Mouse (Mus musculus): ENCODE data around the gene Col18a1. TPM values are rescaled to one million over a fixed set of nuclear protein-coding genes. Genes with fewer than 3 reads are reported as not detected.
A peak's percentile ranks its signal among the peaks of the same experiment; 100 is the strongest.

The Col18a1 gene
- polyA plus RNA-seq, 1 experiment from 2014 or later, result 48.6 TPM

DNA sequence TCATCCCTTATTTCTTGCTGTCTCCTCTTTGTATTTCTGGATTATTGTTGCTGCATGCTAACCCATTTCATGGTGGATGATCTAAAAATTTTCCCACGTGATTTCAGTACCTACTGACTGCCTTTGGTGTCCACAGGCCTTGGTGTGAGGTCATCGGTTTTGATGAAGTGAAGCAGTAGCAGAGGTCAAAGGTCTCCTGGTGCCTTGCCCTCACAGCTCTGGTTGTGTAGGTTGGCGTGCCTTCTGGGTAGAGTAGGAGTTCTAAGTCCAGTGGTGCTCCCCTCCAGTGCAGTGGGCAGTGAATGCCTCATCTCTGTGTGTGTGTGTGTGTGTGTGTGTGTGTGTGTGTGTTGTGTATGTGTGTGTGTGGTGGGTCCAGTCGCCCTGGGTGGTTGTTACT lies 118.2 kb downstream of the Col18a1 start:
- no peak overlapping the region for H3K27ac ChIP-seq (ENCODE audit: low read length)
- peaks cover 25% of the 10 kb centered on the region for H3K36me3 ChIP-seq (ENCODE audit: control insufficient read depth, insufficient read depth, low read length)
- WGBS, result 77% methylated on average over 4 of the region's 4 CpGs
- no peak overlapping the region for H3K9ac ChIP-seq (ENCODE audit: low read depth, low read length)
- no peaks in the 10 kb centered on the region for H3K9me3 ChIP-seq (ENCODE audit: control insufficient read depth, low read length)
- no peaks in the 10 kb centered on the region for H3K27me3 ChIP-seq (replicated peaks; ENCODE audit: control insufficient read depth, insufficient read depth, low read length)
- no peak for ATAC-seq
- no peak overlapping the region for H3K4me3 ChIP-seq (ENCODE audit: low read length)
- no peak overlapping the region for H3K4me2 ChIP-seq (ENCODE audit: low read depth, low read length)
- H3K4me1 ChIP-seq (ENCODE audit: control insufficient read depth, insufficient read depth, low read length), result no peaks in the 10 kb centered on the region

DNA sequence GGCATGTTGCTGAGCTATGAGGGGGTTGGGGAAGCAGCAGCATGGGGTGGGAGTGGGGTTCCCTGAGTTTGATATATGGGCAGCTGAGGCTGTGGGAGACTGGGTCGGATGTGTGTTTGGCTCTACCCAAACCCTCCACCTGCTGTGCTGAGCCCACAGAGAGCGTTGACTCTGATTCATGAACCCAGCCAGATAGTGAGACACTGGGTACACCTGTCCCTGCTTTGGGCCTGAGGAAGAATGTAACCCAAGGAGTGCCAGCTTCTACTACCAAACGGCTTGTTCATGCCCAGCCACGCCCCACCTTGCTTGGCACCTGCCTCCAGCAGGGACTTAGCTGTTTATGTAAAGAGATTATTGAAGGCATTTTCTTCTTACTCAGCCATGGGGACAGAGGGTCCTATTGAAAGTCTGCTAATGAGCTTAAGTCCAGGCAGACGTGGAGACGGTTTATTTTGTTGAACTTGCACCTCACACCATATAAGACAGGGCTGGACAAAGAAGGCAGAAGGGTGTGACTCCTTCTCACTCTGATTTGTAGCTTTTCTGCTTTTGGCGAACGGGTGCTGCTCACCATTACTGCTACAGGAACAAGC lies 127.7 kb downstream of the Col18a1 start:
- Histone ChIP-seq H3K9ac (ENCODE audit: low read depth, low read length) (no peak overlapping the region), H3K4me3 (ENCODE audit: low read length) (no peak overlapping the region), H3K27ac (ENCODE audit: low read length) (no peak overlapping the region), H3K9me3 (ENCODE audit: control insufficient read depth, low read length) (no peaks in the 10 kb centered on the region), H3K27me3 (replicated peaks; ENCODE audit: control insufficient read depth, insufficient read depth, low read length) (no peaks in the 10 kb centered on the region), H3K4me1 (ENCODE audit: control insufficient read depth, insufficient read depth, low read length) (peaks cover 15% of the 10 kb centered on the region), H3K4me2 (ENCODE audit: low read depth, low read length) (no peak overlapping the region), H3K36me3 (ENCODE audit: control insufficient read depth, insufficient read depth, low read length) (peaks cover 24% of the 10 kb centered on the region)
- 88% methylated on average over 8 of the region's 8 CpGs for WGBS
- no peak for ATAC-seq

DNA sequence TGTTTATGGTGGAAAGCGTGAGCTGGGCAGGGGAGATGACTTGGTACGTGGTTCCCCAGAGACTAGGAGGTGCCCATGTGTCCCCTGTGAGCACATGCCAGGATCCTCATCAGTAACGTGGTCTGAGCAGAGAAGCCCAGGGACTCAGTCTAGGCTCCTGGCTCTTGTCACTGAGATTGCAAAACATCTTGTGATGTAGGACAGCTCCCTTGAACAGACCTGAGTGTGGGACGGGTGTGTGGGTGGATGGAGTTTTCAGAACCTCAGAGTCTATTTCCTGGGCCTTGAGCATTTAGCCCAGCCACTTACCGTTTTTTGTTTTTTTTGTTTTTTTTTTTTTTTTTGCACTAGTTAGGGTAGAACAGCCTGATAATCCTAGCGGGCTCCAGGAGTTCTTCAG lies 130.9 kb downstream of the Col18a1 start:
- H3K9ac ChIP-seq (ENCODE audit: low read depth, low read length), result peak overlapping the region; percentile 82

DNA sequence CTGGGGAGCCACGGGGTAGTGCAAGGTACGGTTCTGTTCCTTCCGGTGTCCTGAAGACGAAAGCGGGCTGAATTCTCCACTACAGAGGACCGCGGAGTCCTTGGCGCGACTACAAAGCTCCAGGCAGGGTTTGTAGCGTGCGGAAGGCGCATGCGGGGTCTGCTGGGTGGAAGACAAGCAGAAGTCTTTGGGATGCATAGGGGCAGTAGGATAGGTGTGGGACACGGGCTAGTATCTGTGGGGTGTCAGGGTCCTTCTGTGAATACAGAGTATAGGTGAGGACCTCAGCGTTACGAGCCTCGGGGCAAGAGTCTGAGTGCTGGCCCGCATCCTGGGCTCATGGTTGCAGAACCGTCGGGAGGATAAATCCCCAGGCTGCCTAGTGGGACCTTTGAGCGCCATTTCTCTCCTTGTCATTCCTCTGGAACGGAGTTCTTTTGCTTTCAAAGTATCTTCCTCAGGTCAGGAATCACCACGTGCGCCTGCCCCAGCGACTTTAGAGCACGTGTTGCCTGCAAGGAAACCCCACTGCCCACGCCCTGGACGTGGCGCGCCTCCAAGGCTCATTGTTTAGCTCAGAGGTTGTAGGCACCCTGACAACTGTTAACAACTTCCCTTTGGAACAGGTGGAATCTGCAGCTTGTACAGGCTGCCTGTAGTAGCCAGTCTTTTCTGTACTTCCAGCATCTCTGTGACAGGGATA lies 132.9 kb downstream of the Col18a1 start:
- Histone ChIP-seq H3K9ac (ENCODE audit: low read depth, low read length) (peak overlapping the region; percentile 82), H3K27me3 (replicated peaks; ENCODE audit: control insufficient read depth, insufficient read depth, low read length) (no peaks in the 10 kb centered on the region), H3K4me1 (ENCODE audit: control insufficient read depth, insufficient read depth, low read length) (peaks cover 16% of the 10 kb centered on the region), H3K9me3 (ENCODE audit: control insufficient read depth, low read length) (no peaks in the 10 kb centered on the region), H3K36me3 (ENCODE audit: control insufficient read depth, insufficient read depth, low read length) (peaks cover 3% of the 10 kb centered on the region; the same call in 1 of the 2 replicates), H3K4me2 (ENCODE audit: low read depth, low read length) (peak overlapping the region; percentile 89), H3K27ac (ENCODE audit: low read length) (peak overlapping the region; percentile 52), H3K4me3 (ENCODE audit: low read length) (peak overlapping the region; percentile 72)
- under 1% methylated on average over 30 of the region's 30 CpGs for WGBS
- ATAC-seq, result peak; percentile 56

More for the DNA sequence above, 130.9 kb downstream of the Col18a1 start:
- Histone ChIP-seq H3K4me1 (ENCODE audit: control insufficient read depth, insufficient read depth, low read length) (peaks cover 16% of the 10 kb centered on the region), H3K36me3 (ENCODE audit: control insufficient read depth, insufficient read depth, low read length) (peaks cover 10% of the 10 kb centered on the region; the same call in 1 of the 2 replicates), H3K27ac (ENCODE audit: low read length) (no peak overlapping the region), H3K4me3 (ENCODE audit: low read length) (0 out of 2 replicates have a peak overlapping the region, but pooled peaks have one; percentile 72), H3K9me3 (ENCODE audit: control insufficient read depth, low read length) (no peaks in the 10 kb centered on the region), H3K27me3 (replicated peaks; ENCODE audit: control insufficient read depth, insufficient read depth, low read length) (no peaks in the 10 kb centered on the region), H3K4me2 (ENCODE audit: low read depth, low read length) (peak overlapping the region; percentile 89; the same call in 1 of the 2 replicates)
- 71% methylated on average over 6 of the region's 6 CpGs for WGBS
- no peak for ATAC-seq

DNA sequence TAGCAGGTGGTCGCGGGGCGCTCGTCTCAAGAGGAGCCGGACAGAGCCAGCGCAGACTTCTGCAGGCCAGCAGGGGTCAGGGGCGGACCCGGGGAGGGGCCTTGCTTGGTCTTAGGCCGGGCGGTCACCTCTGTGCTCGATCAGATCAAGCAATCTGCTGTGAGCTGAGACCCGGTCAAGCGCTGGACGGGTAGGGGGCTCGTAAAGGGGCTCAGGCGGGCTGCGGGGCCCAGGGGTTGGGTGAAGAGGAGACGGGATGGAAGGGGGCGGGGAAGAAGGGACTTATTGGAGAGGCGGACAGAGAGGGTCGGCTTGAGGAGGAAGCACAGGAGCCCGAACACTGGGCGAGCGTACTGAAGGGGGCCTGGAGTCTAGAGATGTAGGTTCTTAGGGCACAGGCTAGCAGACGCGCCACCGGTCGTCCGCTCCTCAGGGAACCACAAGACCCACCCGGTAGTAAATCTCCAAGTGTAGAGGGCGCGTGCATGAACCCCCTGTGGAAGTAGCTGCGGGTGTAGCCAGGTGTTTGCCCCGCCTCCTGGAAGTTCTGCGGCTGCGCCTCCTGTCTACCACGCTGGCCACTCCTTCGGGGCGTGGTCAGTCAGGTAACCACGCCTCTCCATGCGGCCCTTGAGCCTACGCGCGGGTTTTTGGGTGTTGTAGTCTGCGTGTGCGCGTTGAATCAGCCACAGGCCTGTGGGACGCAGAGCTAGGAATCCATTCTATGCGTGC lies 133.6 kb downstream of the Col18a1 start:
- peak; percentile 88 for ATAC-seq
- WGBS, result under 1% methylated on average over 49 of the region's 49 CpGs
- peak overlapping the region; percentile 63 for H3K27ac ChIP-seq (ENCODE audit: low read length)
- no peaks in the 10 kb centered on the region for H3K36me3 ChIP-seq (ENCODE audit: control insufficient read depth, insufficient read depth, low read length)
- H3K4me1 ChIP-seq (ENCODE audit: control insufficient read depth, insufficient read depth, low read length), result peaks cover 16% of the 10 kb centered on the region
- peak overlapping the region; percentile 72 for H3K4me3 ChIP-seq (ENCODE audit: low read length)
- H3K4me2 ChIP-seq (ENCODE audit: low read depth, low read length), result peak overlapping the region; percentile 89
- H3K9ac ChIP-seq (ENCODE audit: low read depth, low read length), result peak overlapping the region; percentile 82
- no peaks in the 10 kb centered on the region for H3K9me3 ChIP-seq (ENCODE audit: control insufficient read depth, low read length)
- no peaks in the 10 kb centered on the region for H3K27me3 ChIP-seq (replicated peaks; ENCODE audit: control insufficient read depth, insufficient read depth, low read length)

DNA sequence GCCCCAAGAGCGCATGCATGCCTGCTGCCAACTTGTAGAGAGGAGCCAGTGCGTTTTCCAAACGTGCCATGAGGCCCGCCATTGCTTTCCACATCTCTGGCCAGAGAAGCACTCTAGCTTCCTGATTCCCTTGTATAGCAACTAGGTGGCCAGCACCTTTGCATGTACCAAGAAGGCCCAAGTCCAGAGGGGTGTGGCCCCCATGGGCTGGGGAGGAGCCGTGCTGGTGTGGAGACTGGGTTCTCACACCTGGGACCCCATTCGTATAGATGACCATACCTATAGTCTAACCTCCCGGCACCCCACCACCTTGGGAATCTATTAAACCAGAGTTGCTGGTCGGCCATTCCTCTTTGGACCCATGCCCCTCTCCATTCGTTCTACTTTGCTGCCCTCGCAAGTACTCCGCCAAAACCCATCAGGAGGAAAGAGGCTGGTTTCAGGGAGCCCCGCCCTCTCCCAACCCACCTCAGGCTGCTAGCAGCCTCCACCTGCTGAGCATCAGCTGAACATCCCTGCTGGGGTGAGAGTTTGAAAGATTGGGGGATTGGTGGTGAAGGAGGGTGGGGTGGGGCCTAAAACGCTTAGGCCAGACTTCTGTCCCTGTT lies 134.5 kb downstream of the Col18a1 start, which contains the start of gene Slc19a1:
TSS of gene Slc19a1 (plus strand) at position 474 of the 608 bp plus-strand sequence.
- no peaks in the 10 kb centered on the region for H3K27me3 ChIP-seq (replicated peaks; ENCODE audit: control insufficient read depth, insufficient read depth, low read length)
- peak within 1 kb of the TSS; percentile 72 for H3K4me3 ChIP-seq (ENCODE audit: low read length)
- ATAC-seq, result no peak
- WGBS, result 46% methylated on average over 13 of the region's 13 CpGs
- peaks cover 16% of the 10 kb centered on the region for H3K4me1 ChIP-seq (ENCODE audit: control insufficient read depth, insufficient read depth, low read length)
- peak within 1 kb of the TSS; percentile 63 for H3K27ac ChIP-seq (ENCODE audit: low read length)
- no peaks in the 10 kb centered on the region for H3K9me3 ChIP-seq (ENCODE audit: control insufficient read depth, low read length)
- no peaks in the 10 kb centered on the region for H3K36me3 ChIP-seq (ENCODE audit: control insufficient read depth, insufficient read depth, low read length)
- peak within 1 kb of the TSS; percentile 89 for H3K4me2 ChIP-seq (ENCODE audit: low read depth, low read length)
- peak within 1 kb of the TSS; percentile 82 for H3K9ac ChIP-seq (ENCODE audit: low read depth, low read length)

DNA sequence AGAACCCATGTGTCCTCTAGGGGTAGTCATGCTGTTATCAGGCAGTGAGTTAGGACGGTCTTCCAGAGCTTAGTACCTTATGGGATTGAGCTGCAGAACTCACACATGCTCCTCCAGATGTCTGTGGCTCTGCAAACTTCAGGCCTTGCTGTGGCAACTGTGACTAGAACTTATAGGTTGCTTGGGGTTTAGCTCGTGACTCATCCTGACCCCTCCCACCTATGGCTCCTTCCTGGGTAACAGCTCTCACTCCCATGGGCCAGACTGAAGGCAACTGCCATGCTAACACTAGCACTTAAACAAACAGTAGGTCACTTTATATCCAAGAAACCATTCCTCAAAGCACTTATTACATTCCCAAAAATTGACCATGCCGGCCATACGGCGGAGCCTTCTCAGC lies 135.7 kb downstream of the Col18a1 start:
- Histone ChIP-seq H3K9me3 (ENCODE audit: control insufficient read depth, low read length) (no peaks in the 10 kb centered on the region), H3K9ac (ENCODE audit: low read depth, low read length) (no peak overlapping the region), H3K4me2 (ENCODE audit: low read depth, low read length) (no peak overlapping the region), H3K27ac (ENCODE audit: low read length) (no peak overlapping the region), H3K36me3 (ENCODE audit: control insufficient read depth, insufficient read depth, low read length) (no peaks in the 10 kb centered on the region), H3K27me3 (replicated peaks; ENCODE audit: control insufficient read depth, insufficient read depth, low read length) (no peaks in the 10 kb centered on the region), H3K4me3 (ENCODE audit: low read length) (no peak overlapping the region), H3K4me1 (ENCODE audit: control insufficient read depth, insufficient read depth, low read length) (peaks cover 16% of the 10 kb centered on the region)
- ATAC-seq, result no peak
- WGBS, result 79% methylated on average over 5 of the region's 5 CpGs

DNA sequence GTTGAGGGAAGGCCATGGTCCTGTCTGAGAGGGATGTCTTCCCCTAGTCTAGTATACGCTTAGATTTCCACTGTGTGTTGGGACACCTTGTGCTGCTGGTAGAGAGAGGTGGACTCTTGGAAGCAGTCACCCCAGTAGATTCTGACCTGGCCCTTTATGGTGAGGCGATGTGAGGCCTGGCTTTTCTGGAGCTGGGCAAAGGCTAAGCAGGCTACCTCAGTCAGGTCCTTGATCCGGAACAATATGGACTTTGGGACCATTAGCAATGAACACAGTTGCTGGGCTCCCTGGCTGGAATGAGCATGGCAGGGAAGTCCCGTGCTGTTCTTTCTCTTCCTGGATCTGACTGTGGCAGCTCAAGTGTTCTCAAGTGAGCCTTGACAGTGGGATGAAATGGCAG lies 136.6 kb downstream of the Col18a1 start:
- H3K27ac ChIP-seq (ENCODE audit: low read length), result peak overlapping the region; percentile 84
- ATAC-seq, result peak; percentile 55

DNA sequence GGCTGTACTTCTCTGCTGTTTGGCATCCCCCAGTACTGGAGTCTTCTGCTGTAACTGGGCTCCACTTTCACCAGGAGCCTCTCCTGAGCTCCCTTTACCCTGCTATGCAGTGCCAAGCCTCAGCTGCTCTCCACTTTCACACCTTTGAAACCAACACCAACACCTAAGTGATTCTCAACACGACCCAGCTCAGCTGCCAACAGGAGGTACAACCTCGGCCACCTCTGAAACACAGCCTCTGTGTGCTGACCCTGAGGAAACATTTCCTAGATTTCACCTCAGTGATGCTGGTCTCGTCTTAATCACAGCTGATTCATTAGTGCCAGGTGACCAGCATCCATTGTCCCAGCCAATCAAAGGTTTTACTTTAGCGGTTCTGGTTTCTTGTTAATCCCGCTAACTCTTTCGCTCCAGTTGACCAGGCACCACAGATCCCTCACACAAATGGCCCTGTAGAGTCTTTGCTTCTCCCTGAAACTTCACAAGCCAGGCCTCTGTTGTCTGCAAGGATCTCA lies 137.5 kb downstream of the Col18a1 start:
- WGBS, result 74% methylated on average over 6 of the region's 6 CpGs
- ATAC-seq, result no peak
- Histone ChIP-seq H3K9ac (ENCODE audit: low read depth, low read length) (no peak overlapping the region), H3K4me3 (ENCODE audit: low read length) (no peak overlapping the region), H3K4me1 (ENCODE audit: control insufficient read depth, insufficient read depth, low read length) (peaks cover 3% of the 10 kb centered on the region; the same call in 1 of the 2 replicates), H3K27me3 (replicated peaks; ENCODE audit: control insufficient read depth, insufficient read depth, low read length) (no peaks in the 10 kb centered on the region), H3K36me3 (ENCODE audit: control insufficient read depth, insufficient read depth, low read length) (no peaks in the 10 kb centered on the region), H3K27ac (ENCODE audit: low read length) (peak overlapping the region; percentile 84), H3K4me2 (ENCODE audit: low read depth, low read length) (no peak overlapping the region), H3K9me3 (ENCODE audit: control insufficient read depth, low read length) (no peaks in the 10 kb centered on the region)

More for the DNA sequence above, 136.6 kb downstream of the Col18a1 start:
- Histone ChIP-seq H3K4me1 (ENCODE audit: control insufficient read depth, insufficient read depth, low read length) (peaks cover 9% of the 10 kb centered on the region; the same call in 1 of the 2 replicates), H3K4me3 (ENCODE audit: low read length) (no peak overlapping the region), H3K4me2 (ENCODE audit: low read depth, low read length) (no peak overlapping the region), H3K36me3 (ENCODE audit: control insufficient read depth, insufficient read depth, low read length) (no peaks in the 10 kb centered on the region), H3K27me3 (replicated peaks; ENCODE audit: control insufficient read depth, insufficient read depth, low read length) (no peaks in the 10 kb centered on the region), H3K9me3 (ENCODE audit: control insufficient read depth, low read length) (no peaks in the 10 kb centered on the region), H3K9ac (ENCODE audit: low read depth, low read length) (no peak overlapping the region)
- 81% methylated on average over 4 of the region's 4 CpGs for WGBS

Data from intestine, embryonic 16.5 days (tissue).